Mouse (Mus musculus) R1 (cell line): ENCODE measurements around the gene Sept9.
A peak's percentile ranks its signal among the peaks of the same experiment; 100 is the strongest.

Source experiments
- DNase-seq: peaks from one replicate; pipeline ENCODE4 v3.0.0-alpha.2; 2018; ENCODE audit warnings: low read depth, low spot score

Gene Sept9

DNA sequence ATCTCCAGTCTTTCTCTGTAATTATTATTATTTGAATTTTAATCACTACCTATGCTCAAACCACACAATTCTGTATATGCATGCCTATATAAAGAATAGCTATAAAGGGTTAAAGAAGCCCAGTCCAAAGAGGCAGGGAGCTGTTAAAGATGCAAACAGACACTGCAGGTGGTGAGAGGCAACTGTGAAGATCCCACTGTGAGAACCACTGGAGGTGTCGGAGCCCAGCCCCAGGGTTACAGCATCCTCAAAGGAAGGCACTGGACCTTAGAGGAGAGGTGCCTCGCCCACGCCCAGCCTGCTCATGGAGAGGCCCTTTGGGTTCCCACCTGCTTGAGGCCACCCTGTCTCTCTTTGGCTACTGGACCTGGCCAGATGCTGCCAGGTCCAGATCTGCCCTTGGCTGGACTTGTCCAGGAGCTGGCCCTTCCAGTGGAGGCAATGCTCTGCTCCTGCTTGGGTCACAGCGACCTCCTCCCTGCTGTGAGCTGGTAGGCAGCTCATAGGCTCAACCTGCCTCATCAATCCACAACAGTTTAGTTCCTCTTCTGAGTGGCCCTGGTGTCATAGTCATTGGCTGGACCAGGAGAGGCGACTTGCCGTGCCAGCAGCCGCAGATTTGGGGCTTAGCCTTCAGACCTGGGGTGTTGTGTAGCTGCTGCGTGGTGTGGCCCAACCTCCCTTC lies 45.7 kb downstream of the Sept9 start:
- no peak for DNase-seq

DNA sequence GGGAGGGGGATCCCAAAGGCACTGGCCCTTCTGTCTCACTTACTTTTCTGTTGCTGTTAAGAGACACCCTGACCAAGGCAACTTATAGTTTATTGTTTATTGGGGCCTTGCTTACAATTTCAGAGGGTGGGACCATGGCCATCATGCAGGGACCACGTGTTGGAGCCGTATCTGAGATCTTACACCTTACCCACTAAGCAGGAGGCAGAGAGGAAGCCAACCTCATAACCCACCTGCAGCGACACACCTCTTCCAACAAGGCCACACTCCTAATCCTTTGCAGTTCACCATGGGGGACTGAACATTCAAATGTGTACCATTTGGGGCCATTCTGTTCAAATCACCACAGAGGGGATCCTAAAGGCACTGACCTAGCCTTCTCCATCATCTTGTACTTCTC lies 46.4 kb downstream of the Sept9 start:
- DNase-seq = no peak

DNA sequence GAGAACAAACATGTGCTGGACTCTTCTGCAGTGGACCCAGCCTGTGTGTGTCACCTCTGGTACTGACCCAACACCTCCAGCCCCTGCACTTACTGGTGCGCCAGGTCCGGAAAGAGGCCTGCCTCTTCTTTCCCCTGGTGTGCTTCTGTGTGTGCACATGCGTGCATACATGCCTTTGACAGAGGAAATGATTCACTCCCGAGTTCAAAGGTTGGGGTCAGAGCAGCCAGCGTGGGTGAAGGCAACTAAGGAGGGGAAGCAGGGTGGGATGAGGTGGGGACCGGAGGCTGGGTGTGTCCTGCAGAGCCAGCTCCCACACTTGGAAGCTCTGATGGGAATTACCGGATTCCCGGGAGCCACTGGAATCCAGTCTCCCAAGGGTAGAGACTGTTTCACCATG lies 46.8 kb downstream of the Sept9 start:
- DNase-seq = no peak

DNA sequence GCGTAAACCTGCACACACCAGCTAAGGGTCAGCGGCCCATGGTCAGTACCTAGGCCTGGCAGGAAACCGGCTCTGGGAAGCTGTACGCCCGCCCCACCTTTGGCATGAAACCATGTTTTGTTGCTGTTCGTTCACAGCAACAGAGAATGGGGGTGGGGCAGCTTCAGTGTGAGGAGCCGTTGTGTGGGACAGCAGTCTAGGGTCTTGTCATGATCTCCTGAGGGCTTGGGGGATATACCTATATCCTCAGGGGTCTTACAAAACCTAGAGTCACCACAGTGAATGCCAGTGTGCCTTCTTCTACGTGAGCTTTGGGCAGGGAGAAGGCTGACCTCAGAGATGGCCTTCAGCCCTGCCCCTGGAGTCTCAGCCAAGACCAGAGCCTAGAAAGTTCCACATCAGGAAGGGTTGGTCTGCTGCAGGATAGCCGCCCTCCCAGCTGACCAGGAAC lies 47.5 kb downstream of the Sept9 start:
- DNase-seq = no peak

DNA sequence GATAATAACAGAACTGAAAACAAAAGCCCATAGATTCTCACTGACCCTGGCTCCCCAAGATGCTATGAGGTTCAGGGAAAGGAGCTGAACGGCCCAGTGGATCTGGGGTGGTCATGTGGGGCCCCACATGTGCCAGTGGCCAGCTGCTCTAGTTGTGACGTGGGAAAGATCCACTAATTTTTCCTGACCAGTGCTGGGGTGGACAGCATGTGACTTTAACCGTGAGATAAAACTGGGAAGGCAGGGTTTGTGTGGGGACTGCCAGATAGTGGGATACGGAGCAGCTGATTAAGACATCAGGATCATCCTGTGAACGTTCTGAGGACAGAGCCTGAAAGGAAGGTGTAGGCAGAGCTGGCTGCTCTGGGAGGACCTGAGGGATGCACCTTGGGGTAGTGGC lies 48.1 kb downstream of the Sept9 start:
- no peak for DNase-seq

DNA sequence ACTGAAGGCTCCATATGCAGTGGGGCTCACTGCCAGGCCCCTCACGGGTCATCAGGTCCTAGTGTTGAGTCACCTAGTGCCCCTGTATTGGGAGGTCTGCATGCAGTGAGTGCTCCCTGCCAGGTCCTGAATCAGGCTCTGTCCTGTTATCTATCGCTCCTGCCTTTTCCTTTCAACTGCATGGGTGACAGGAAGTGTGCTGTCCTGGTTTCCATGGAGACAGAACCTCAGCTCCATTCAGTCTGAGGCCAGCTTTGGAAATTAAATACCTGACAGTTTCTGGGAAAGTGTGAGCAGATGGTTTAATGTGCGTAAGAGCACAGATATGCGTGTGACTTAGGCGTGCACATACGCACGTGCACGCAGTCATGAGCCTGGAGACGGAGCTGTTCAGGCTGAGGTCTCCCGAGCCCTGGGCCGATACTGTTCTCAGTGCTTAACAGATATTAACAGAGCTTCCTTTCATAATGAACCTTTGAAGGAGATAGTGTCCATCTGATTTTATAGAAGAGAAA lies 49.3 kb downstream of the Sept9 start:
- DNase-seq = peak; percentile 63

DNA sequence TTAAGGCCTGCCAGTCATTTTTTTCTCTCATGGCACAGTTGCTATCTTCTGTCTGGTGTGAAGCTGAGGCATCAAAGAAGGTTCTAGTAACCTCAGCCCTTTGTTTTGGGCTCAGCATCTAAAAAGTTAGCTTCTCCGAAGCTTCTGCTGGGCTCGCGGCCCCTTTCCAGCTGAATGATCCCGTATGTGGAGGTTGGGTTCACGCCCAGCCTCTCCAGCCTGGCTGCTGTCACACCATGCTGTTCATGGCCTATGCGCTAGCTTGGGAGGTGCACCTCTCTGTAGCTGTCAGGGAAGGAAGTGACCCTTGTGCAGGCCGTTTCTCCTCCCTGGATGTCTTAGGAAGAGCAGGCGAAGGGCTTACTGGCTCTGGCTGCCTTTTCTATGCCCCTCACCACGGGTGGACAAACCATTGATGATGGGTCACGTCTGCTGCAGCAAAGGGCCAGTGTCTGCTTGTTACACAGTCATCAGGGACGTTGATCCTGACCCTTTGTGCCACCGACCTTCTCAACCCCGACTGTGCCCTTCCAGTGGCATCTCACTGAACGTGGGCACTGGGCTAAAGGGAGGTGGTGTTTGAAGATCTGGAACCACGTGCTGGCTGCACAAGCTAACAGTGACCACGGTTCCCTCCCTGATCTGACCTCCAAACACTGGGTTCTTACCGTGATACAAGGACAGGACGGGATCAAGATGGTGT lies 50.0 kb downstream of the Sept9 start:
- DNase-seq = no peak

DNA sequence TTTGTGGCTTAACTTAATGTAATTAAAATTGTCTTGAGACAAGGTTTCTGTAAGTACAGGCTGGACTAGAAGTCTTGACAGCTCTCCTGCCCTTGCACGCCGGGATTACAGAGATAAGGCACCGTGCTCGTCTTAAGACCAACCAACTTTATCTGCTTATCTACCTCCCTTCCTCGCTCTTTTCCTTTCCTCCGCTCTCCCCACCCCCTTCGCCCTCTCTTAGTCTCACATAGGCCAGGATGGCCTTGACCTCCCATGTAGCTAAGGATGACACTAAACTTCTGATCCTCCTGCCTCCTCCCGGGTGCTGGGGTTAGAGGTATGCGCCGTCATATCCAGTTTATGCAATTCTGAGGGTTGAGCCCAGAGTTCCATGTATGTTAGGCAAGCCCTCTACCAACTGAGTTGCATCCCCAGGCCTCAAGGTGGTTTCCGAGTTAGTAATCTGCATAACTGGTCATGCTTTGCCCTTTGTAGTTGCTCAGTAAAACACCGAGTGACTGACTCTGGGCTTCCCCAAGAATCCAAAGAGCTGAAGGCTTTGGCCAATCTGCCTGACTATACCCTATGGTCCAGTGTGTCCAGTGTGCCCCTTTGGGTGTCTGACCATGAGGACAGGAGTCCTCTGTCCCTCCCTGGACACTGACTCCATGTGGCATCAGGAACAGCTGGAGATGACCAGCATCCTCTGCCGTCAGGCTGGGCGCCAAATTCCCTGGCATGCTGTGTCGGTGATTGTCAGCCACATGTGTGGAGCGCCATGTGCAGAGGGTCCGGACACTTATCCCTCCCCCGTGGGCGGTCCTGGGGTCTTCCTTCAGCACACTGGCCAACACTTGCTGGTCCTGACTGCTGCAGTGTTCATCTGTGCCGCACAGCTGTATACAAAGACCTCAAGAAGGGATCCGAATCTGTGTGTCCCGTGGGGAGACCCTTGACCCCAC lies 50.8 kb downstream of the Sept9 start:
- DNase-seq = no peak

DNA sequence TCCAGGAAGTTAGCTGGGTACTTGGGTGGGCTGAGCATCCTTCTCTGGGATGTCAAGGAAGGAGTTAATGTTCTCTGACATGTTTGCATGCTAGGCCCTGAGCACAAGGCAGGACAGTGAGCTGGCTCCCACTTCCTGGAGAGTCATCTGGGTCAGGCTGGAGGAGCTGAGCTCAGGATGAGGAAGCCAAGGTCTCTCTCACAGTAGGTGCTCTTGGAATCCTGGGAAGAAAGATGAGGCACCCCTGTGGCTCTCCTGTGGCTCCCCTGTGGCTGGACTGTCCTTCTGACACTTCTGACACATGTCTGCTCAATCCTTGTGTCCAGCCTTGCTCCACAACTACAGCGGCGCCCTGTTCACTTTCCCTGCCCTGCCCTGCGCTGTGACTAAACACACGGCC lies 52.3 kb downstream of the Sept9 start:
- DNase-seq = no peak

DNA sequence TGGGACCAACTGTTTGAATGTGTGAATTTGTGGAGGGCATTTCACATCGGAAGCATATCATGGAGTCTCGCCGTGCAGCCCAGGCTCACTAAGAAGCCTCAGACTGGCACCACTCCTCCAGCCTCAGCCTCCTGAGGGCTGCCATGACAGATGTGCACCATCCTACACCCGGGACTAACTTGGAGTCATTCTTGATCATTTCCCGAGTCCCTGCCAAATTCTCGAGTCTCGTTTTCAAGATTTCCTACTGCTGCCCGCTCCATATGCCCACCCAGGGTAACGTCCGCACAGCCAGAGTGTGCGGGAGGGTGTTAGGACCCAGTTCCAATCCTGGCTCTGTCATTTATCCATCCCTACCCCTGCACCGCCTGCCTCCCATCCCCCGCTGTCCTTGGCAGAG lies 53.4 kb downstream of the Sept9 start:
- DNase-seq = no peak

DNA sequence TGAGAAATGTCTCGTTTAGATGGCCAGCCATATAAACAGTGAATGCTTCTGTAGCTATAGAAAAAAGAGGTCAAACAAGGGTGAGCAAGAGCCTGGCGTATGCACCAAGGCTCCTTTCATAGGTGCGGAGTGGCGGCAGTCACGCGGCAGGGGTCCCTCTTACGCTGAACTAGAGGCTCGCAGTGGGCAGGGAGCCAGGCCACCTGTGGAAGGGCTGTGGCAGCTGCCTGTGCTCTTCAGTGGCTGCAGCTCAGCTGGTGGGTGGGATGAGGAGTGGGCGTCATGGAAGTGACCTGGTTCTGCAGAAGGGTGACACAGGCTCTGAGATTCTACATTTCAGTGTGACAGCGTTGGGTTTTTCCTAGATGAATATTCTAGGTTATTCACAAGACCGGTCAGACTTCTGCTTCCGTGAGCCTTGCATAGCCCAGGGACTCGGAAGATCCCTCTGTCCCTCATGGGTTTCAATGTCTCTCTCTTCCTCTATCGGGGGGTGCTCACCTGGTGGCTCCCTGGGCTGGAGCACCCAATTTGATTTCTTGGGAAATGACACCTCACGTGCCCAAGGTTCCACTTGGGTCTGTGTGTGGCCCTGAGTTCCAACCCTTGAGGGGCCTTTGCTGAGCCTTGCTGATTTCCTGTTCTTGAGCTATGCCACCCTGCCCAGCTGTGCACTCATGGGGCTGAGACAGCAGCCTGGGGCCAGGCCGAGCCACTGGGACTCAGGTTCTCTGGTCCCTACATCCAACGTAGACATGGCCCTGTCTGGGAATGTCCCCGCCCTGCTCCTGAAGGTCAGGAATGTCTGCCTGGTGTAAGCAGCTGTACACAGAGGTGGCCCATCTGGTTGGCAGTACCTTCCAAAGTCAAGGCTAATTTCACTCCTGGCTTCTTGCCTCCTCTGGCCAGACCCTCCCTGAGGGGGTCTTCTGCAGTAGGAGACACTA lies 55.0 kb downstream of the Sept9 start:
- peak; percentile 44 for DNase-seq

DNA sequence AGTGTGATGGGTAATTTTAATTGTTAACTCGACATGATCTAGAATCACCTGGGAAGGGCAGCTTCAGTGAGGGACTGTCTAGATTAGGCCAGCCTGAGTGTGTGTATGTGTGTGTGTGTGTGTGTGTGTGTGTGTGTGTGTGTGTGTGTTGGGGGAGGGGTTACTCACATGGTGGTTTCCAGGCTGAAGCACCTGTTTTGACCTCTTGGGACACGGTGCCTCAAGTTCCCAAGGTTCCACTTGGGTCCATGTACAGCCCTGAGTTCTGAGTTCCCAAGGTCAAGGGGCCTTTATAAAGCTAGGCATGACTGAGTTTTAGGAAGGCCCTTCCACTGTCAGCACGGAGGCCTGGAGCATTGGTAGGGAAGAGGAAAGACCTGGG lies 55.6 kb downstream of the Sept9 start:
- no peak for DNase-seq

DNA sequence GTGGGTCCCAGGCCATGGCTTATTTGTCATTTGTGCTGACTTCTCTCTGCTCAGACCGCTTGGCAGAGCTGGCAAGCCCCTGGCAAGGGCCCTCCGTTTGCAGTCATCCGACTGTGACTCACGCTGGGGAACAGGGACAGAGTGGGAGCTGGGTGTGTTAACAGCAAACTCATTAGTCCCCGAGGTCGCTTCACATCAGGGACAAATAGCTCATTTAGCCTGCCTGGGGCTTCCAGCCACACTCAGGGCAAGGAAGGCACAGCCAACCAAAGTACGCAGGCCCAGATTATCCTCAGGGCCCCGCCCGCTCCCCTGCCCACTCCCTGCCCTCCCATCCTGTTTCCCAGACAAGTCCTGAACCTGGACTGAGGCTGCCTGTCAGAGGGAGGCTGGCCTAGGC lies 56.6 kb downstream of the Sept9 start:
- no peak for DNase-seq

DNA sequence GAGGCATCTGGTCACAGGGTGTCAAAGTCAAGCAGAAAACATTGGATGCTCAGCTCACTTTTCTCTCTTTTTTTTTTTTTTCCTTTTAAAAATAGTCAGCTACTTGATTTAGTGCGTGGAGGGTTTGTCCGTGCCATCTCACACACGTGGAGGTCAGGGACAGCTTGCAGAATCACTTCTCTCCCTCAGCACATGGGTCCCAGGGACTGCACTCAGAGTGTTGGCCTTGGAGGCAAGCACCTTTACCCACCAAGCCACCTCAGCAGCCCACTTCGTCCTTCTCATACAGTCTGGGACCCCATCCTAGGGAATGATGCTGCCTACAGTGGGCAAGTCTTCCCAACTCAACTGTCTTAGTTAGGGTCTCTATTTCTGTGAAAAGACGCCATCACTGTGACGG lies 57.4 kb downstream of the Sept9 start:
- DNase-seq = no peak

DNA sequence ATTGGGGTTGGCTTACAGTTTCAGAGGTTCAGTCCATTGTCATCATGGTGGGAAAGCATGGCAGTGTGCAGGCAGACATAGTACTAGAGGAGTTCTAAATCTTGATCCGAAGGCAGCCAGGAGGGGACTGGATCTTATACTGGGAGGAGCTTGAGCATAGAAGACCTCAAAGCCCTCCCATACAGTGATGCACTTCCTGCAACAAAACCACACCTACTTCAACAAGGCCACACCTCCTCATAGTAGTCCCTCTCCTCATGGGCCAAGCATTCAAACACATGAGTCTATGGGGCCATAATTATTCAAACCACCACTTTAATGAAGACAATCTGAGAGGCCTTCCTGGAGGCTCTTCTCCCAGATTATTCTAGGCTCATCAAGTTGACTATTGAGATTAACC lies 57.8 kb downstream of the Sept9 start:
- peak; percentile 69 for DNase-seq

DNA sequence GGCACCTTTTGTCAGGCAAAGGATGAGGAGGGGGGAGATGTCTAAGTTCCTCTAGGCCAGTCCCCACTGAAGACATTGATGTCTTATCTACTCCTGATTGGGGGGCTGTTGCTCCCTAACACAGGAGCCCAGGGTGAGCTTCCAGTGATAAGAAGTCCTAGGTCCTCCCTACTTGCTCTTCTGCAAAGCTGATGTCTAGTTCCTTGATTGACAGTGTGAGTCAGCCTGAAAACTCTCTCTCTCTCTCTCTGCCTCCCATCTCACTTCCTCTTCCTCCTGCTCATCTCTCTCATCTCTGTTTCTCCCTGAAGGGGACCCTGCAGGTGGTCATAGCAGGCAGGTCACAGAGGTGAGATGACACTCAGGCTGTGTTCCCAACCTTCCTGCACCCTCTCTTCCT lies 58.4 kb downstream of the Sept9 start:
- no peak for DNase-seq

DNA sequence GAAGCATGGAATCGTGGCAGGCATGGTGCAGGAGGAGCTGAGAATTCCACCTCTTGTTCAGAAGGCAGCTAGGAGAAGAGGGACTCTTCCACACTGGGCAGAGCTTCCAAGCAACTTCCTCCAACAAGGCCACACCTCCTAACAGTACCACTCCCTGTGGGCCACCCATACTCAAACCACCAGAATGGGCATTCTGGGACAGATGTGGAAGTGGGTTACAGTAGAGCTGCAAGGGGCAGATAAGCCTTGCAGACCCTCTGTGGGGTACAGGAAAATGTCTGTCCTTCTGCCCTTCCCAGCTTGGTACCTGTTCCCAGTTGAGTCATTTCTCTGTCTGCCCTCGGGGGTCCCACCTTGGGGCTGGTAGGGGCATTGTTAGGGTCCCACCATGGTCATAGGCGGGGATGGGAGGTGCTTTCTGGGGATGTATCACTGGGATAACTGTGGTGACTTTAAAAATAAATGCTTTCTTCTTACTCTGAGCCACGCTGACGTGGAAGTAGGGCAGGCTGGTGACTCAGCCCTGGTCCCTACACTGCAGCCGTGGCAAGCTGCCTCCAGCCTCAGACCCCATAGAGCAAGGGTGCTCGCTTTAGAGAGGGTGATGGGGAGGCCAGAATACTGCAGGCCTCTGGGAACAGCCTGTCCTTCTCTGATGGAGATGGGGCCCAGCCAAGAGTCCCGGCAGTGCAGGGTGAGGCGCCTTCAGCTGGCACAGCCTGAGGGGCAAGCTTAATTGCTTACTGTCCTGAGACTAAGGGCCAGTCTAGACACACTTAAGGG lies 59.9 kb downstream of the Sept9 start:
- DNase-seq = no peak

DNA sequence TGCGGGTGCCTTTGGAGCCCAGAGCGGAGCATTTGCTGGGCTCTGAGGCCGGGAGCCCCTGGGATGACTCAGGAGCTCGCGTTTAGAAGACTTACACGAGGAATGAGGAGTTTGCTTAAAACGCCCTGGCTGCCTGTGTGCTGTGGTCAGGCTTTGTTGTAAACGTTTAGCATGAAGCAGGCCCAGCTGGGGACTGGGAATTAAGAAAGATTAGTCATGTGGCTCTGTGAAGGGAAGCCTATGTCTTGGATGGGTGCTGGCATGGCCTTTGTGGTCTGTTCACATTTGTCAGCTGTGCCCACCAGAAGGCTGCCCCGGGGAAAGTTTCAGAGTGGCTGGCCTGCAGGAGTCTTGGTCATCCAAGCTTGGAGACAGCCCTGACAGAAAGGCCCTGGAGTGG lies 61.2 kb downstream of the Sept9 start:
- no peak for DNase-seq

DNA sequence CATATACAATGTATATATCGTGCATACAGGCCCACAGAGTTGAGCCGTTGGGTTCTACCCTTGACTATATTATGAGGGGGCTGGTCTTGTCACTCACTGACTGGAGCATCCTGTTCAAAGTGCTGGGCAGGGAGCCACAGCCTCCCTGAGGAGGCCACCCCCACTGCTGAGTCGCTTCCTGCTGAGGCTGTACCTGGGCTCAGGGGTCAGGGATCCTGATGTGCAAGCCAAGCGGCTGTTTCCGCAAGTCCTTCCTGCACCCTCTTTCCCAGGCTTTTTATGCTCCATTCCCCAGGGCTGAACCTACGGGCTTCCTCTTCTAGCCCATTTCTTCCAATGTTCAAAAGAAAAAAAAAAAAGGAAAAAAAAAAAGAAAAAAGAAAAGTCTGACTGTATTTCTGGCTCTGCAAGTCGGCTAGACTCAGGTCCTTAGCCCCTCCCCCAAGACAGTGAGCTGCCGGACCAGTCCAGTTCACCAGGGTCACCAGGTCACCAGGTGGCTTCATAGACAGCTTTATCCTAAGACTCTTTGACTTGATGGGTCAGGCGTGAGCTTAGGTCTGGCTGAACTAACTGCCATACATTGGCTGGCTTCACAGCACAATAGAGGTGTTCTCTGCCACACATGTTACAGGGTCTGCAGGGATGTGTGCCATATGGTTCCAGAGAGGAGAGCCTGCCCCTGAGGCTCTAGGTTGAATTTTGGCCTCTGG lies 63.8 kb downstream of the Sept9 start:
- no peak for DNase-seq
